Mouse (Mus musculus) thymus, adult 2 months (tissue): ENCODE results near the gene Bckdk.

Experiments
- CTCF ChIP-seq: fragments of 200-500 bp; IDR thresholded peaks from 2 replicates; pipeline ENCODE4 v1.5.1; 2012; ENCODE audit warnings: mild to moderate bottlenecking, control low read depth, low read length, moderate library complexity, borderline replicate concordance; ENCODE audit not compliant: control insufficient read depth, poor library complexity, insufficient read depth; ENCODE audit errors: extremely low read depth
- POLR2A ChIP-seq: fragments of 200-500 bp; IDR thresholded peaks from 2 replicates; pipeline ENCODE4 v1.6.1; 2012; ENCODE audit warnings: mild to moderate bottlenecking, low read length, control low read depth, moderate library complexity; ENCODE audit not compliant: control insufficient read depth, poor library complexity, insufficient read depth; ENCODE audit errors: extremely low read depth

- no peak for TF ChIP-seq POLR2A
- no peak for TF ChIP-seq CTCF
These were observed 36.2 kb upstream of the Bckdk start for GRCm38 (mm10) chr7:127867641-127868040.
